Mouse (Mus musculus): Measurements from ENCODE around the gene Crtap. TPM values are rescaled to one million over a fixed set of nuclear protein-coding genes. Genes with fewer than 3 reads are reported as not detected.
"Not testable (repeated sequence)": the region's sequence is repeated elsewhere in the genome, so short reads cannot be mapped to it uniquely, and the experiment has no call there.

The Crtap gene
- polyA plus RNA-seq, 1 experiment = 15.5 TPM

DNA sequence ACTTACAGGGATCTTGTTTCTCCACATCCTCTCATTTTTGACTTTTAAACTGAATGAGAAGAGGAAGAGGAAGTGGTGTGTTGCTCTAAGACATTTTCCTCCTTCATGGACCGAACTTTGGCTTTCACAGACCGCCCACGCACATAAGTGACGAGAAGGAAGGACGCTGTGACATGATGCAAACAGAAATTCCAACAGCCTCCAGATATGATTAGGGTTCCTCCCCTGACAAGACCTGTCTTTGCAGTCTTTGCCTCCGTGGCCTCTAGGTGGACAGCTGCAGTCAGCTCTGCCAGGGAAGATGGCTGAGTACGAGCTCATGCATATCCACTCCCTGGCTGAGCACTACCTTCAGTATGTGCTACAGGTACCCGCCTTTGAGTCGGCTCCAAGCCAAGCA is 60.6 kb downstream of the Crtap start, which contains the start of gene Bcl2a1c:
Gene Bcl2a1c, plus strand, starts transcription at position 281 of the 400 bp plus-strand sequence.
- not testable (repeated sequence) for DNase-seq (ENCODE audit: extremely low spot score in 1 of 2, low spot score in 1 of 2)

DNA sequence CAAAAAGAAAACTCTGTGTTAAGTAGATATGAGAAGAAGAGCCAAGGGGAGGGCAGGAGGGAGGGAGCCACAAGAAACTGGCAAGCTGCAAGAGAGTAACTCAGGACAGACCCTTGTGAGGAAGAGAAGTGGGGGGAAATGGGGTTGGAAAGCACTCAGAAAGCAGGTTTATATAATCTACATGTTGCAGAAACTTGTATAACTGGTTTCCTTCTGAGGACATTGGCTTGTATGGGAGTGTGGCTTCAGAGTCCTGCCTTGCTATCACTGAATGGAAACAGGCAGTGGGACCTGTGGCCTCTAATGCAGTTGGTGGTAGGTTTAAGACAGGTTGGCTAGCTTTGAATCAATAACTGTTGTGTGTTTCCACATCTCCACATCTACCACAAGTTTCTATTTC is 62.1 kb downstream of the Crtap start:
- DNase-seq (ENCODE audit: extremely low spot score in 1 of 2, low spot score in 1 of 2) = not testable (repeated sequence)

DNA sequence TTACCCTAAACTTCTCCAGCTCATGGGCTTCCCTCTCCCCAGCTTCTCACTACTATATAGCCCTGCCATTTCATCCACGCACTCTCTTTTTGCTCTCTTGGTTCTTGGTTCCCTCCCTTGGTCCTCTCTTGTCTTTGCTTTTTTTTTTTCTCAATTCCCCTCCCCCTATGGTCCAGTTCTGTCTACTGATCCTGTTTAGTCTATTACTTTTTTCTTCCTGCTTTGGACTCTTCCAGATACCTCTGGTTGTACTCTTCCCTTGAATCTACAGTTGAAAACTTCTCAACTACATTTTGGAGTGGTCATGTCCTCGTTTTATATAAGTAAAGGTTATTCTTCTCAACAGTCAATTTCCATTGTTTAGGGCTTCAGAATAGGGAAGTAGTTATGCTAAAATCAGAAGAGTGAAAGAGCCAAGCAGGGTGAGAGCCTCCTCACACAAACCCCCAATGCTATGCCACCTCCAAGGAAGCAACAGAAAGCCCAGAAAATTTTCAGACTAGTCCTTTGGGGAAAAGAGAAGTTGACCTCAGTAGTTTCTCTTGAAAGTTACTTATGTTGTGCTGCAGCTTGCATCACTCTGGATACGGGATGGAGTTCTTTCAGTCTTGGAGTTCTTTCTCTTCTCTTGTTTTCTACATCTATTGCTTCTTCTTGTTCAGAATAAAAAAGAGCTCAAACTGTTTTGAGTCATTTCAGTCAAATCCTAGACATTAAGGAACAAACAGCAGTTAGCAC is 64.3 kb downstream of the Crtap start:
- no peak for DNase-seq (ENCODE audit: extremely low spot score in 1 of 2, low spot score in 1 of 2)

Other genes with a start within 250 kb of the Crtap start
- not detected in 2 replicates for gene Bcl2a1c, start 60.5 kb downstream of the Crtap start, polyA plus RNA-seq (2012; rRNA removed)
- 23.3 and 23.9 TPM in 2 replicates for gene Glb1, start 10.4 kb upstream of the Crtap start, polyA plus RNA-seq (2012; rRNA removed)
- gene Tmppe, start 10.4 kb upstream of the Crtap start, polyA plus RNA-seq (2012; rRNA removed) = 4.0 and 4.9 TPM in 2 replicates
- not detected in 2 replicates for gene Ccr4, start 114.2 kb upstream of the Crtap start, polyA plus RNA-seq (2012; rRNA removed)
- gene C130032M10Rik, start 125.0 kb upstream of the Crtap start, polyA plus RNA-seq (2012; rRNA removed) = 0.17 TPM in 1 of 2 replicates, not detected in the other
- 0.13 and 0.26 TPM in 2 replicates for gene Trim71, start 173.7 kb upstream of the Crtap start, polyA plus RNA-seq (2012; rRNA removed)
- gene Cnot10, start 249.5 kb upstream of the Crtap start, polyA plus RNA-seq (2012; rRNA removed) = 78.8 and 83.4 TPM in 2 replicates

Data from frontal cortex, adult 2 months (tissue).